Mouse (Mus musculus) liver, postnatal 0 days (tissue): ENCODE measurements around the gene Insl6. TPM values are rescaled to one million over a fixed set of nuclear protein-coding genes. Genes with fewer than 3 reads are reported as not detected.

ENCODE experiments used
- ATAC-seq: fragments of 200-750 bp; cut with Nextera tagmentation; 2 replicates; pipeline ENCODE4 v1.8.0; 2017; ENCODE audit warnings: mild to moderate bottlenecking, moderate library complexity
- DNase-seq: peaks from one replicate; pipeline ENCODE4 v3.0.0-alpha.2; 2016
- H3K27ac ChIP-seq: fragments of 300-500 bp; sonication (generic); 2 replicates; pipeline ENCODE4 v1.5.1; 2014; ENCODE audit warnings: antibody characterized with exemption, moderate library complexity, mild to moderate bottlenecking, low read depth
- H3K27me3 ChIP-seq: fragments of 300-500 bp; sonication (generic); 2 replicates; pipeline ENCODE4 v1.6.1; 2014; ENCODE audit warnings: low read length, control low read depth, mixed read lengths; ENCODE audit not compliant: insufficient read depth
- H3K36me3 ChIP-seq: fragments of 300-500 bp; sonication (generic); replicated peaks from 2 replicates; pipeline ENCODE4 v1.6.1; 2014; ENCODE audit warnings: mild to moderate bottlenecking, control low read depth, low read length, moderate library complexity, mixed read lengths; ENCODE audit not compliant: insufficient read depth
- H3K4me1 ChIP-seq: fragments of 300-500 bp; sonication (generic); 2 replicates; pipeline ENCODE4 v1.6.1; 2014; ENCODE audit warnings: antibody characterized with exemption, mild to moderate bottlenecking, control low read depth; ENCODE audit not compliant: insufficient read depth
- H3K4me2 ChIP-seq: fragments of 300-500 bp; sonication (generic); 2 replicates; pipeline ENCODE4 v1.6.1; 2014; ENCODE audit warnings: low read depth, mild to moderate bottlenecking, low read length, moderate library complexity, mixed read lengths
- H3K4me3 ChIP-seq: fragments of 300-500 bp; sonication (generic); 2 replicates; pipeline ENCODE4 v1.5.1; 2014; ENCODE audit warnings: low read depth, low read length
- H3K9ac ChIP-seq: fragments of 300-500 bp; sonication (generic); replicated peaks from 2 replicates; pipeline ENCODE4 v1.6.1; 2014; ENCODE audit warnings: mild to moderate bottlenecking, moderate library complexity
- H3K9me3 ChIP-seq: fragments of 300-500 bp; sonication (generic); 2 replicates; pipeline ENCODE4 v1.6.1; 2016; ENCODE audit warnings: mild to moderate bottlenecking, control low read depth, low read length, mixed read lengths
- CTCF ChIP-seq: sonication (generic); IDR thresholded peaks from 2 replicates; pipeline ENCODE4 v1.5.1; 2016; ENCODE audit warnings: antibody characterized with exemption, low read depth
- EP300 ChIP-seq: IDR thresholded peaks from 2 replicates; pipeline ENCODE4 v1.6.1; 2016; ENCODE audit warnings: antibody characterized with exemption, low read depth, mild to moderate bottlenecking
- WGBS: fragments of 180-500 bp; shearing (Covaris S2); extraction: QIAGEN DNeasy Blood & Tissue Kit; methylation state at CpG from one replicate; pipeline ENCODE4 v1.1.7; 2014; ENCODE audit not compliant: insufficient replicate concordance; 5-methylcytosine and 5-hydroxymethylcytosine counted together
- polyA plus RNA-seq: library from polyadenylated mRNA; unstranded; fragments of >200 nt; fragmentation: Nextera tagmentation; extraction: Ambion mirVana; gene quantifications from 2 replicates; pipeline ENCODE4 v1.2.1, GENCODE M21; 2015

The Insl6 gene
- 1.2 TPM in 2 replicates for polyA plus RNA-seq

- H3K4me1 ChIP-seq, result peaks cover 8% of the 10 kb centered on the region
- TF ChIP-seq CTCF, result no peak
- TF ChIP-seq EP300, result no peak
- H3K4me2 ChIP-seq, result peak within 1 kb of the TSS; percentile 72
- WGBS, result 4% methylated on average over 29 of the region's 31 CpGs
- H3K27ac ChIP-seq, result no peak within 1 kb of the TSS
- H3K36me3 ChIP-seq, result no peaks in the 10 kb centered on the region
- no peaks in the 10 kb centered on the region for H3K9me3 ChIP-seq
- peaks cover 6% of the 10 kb centered on the region; the same call in 1 of the 2 replicates for H3K27me3 ChIP-seq
- H3K9ac ChIP-seq, result no peak within 1 kb of the TSS; the same call in 1 of the 2 replicates
- peak within 1 kb of the TSS; percentile 39 for H3K4me3 ChIP-seq
- peak; percentile 89 for DNase-seq
- peak; percentile 99 for ATAC-seq
Measured at GRCm38 (mm10) chr19:29325053-29325851, at the start of gene Insl6. Gene Insl6, minus strand, starts transcription at chr19:29325356.

GRCm38 (mm10) chr19:29374947-29375346, 49.8 kb upstream of the Insl6 start:
- TF ChIP-seq CTCF, result no peak
- TF ChIP-seq EP300, result no peak
- Histone ChIP-seq H3K4me1 (peaks cover 7% of the 10 kb centered on the region; the same call in 1 of the 2 replicates), H3K9me3 (no peaks in the 10 kb centered on the region), H3K4me2 (no peak overlapping the region), H3K9ac (no peak overlapping the region), H3K27me3 (no peaks in the 10 kb centered on the region), H3K4me3 (no peak overlapping the region), H3K36me3 (peaks cover 4% of the 10 kb centered on the region; the same call in 1 of the 2 replicates), H3K27ac (no peak overlapping the region)
- DNase-seq (no peak), ATAC-seq (no peak)
- WGBS, result 83% methylated on average over 9 of the region's 9 CpGs

GRCm38 (mm10) chr19:29373438-29373837, 48.3 kb upstream of the Insl6 start:
- no peak for ATAC-seq
- Histone ChIP-seq H3K27me3 (no peaks in the 10 kb centered on the region), H3K27ac (no peak overlapping the region), H3K9ac (no peak overlapping the region), H3K4me2 (no peak overlapping the region), H3K4me1 (peaks cover 17% of the 10 kb centered on the region), H3K36me3 (peaks cover 4% of the 10 kb centered on the region; the same call in 1 of the 2 replicates), H3K9me3 (no peaks in the 10 kb centered on the region), H3K4me3 (no peak overlapping the region)
- DNase-seq, result no peak
- no peak for TF ChIP-seq CTCF
- TF ChIP-seq EP300, result no peak
- WGBS, result 77% methylated on average over 11 of the region's 11 CpGs

GRCm38 (mm10) chr19:29372621-29373020, 47.5 kb upstream of the Insl6 start:
- WGBS, result 68% methylated on average over 3 of the region's 3 CpGs

GRCm38 (mm10) chr19:29372138-29372537, 47.0 kb upstream of the Insl6 start:
- ATAC-seq, result peak; percentile 41; the same call in 1 of the 2 replicates
- no peak for DNase-seq
- H3K36me3 ChIP-seq, result peaks cover 4% of the 10 kb centered on the region; the same call in 1 of the 2 replicates
- H3K9ac ChIP-seq, result peak overlapping the region; percentile 57
- H3K4me1 ChIP-seq, result peaks cover 20% of the 10 kb centered on the region
- no peak for TF ChIP-seq CTCF
- no peak for TF ChIP-seq EP300
- WGBS, result 38% methylated on average over 4 of the region's 4 CpGs
- peak overlapping the region; percentile 46 for H3K4me3 ChIP-seq
- no peaks in the 10 kb centered on the region for H3K9me3 ChIP-seq
- H3K27ac ChIP-seq, result peak overlapping the region; percentile 80
- H3K4me2 ChIP-seq, result peak overlapping the region; percentile 68
- no peaks in the 10 kb centered on the region for H3K27me3 ChIP-seq

More at GRCm38 (mm10) chr19:29372621-29373020, 47.5 kb upstream of the Insl6 start:
- Histone ChIP-seq H3K27ac (peak overlapping the region; percentile 80), H3K36me3 (peaks cover 4% of the 10 kb centered on the region; the same call in 1 of the 2 replicates), H3K4me3 (no peak overlapping the region), H3K27me3 (no peaks in the 10 kb centered on the region), H3K9ac (0 out of 2 replicates have a peak overlapping the region, but pooled peaks have one; percentile 57), H3K4me1 (peaks cover 17% of the 10 kb centered on the region), H3K4me2 (peak overlapping the region; percentile 68), H3K9me3 (no peaks in the 10 kb centered on the region)
- TF ChIP-seq EP300 (no peak), CTCF (no peak)
- DNase-seq (no peak), ATAC-seq (no peak)
